ENCODE assay signal across 20 mouse cellular contexts in the genomic region with DNA sequence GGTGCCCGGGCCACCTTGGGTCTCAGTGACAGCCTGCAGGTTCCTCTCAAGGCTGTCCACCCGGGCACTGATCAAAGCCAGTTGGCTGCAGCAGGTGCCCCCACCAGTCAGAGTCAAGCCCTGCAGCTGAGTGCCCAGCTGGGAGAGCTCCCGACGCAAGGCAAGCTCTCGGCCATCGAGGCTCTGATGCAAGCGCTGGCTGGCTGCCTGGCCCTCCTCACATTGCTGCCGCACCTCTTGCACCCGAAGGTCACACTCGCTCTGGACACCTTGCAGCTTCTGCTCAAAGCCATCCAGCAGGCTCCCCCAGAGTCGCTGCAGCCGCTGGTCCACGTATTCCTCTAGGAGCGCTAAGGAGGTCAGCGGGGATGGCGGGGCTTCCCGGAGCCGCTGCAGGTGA. TPM values are rescaled to one million over a fixed set of nuclear protein-coding genes. Genes with fewer than 3 reads are reported as not detected.
DNase-seq lines count a peak whose midpoint lies in the region; TF ChIP-seq lines count a peak whose summit lies in the region.
"Had no signal": no experiment of that assay in that cellular context is flagged by ENCODE, and none has a peak within 500 bp of the region (broad histone marks: within the 10 kb centered on the region; RNA-seq: fewer than 3 reads in every experiment).

No protein-coding gene starts in this region.

- TF ChIP-seq POLR2A in lung, adult 2 months (IDR thresholded peaks at IDR 0.05; ENCODE audit: borderline replicate concordance, extremely low read depth, low read depth, low read length): no peak

- peak; percentile 59 for DNase-seq in adrenal gland, postnatal 10 days
- no peak for DNase-seq in adrenal gland, adult 8-10 months
- DNase-seq in gastrocnemius, adult 2 months: peak; percentile 71
- DNase-seq in gastrocnemius, postnatal 4 days (ENCODE audit: low spot score in 2 of 2): no peak
- peak; percentile 24 for DNase-seq in lung, postnatal 10 days
- DNase-seq in lung, adult 2 months: no peak
- DNase-seq in right cerebral cortex, postnatal 4 days: no peak
- DNase-seq: forebrain, postnatal 0 days; kidney, adult 8-10 months; kidney, postnatal 10 days; thymus, adult 18-20 months; thymus, postnatal 36 days had no signal

- intact Hi-C loops in gastrocnemius, adult 2 months (cut with DNase I): no loop called here

- H3K4me3 ChIP-seq in gastrocnemius, adult 2 months: no peak overlapping the region
- no peak overlapping the region for H3K4me3 ChIP-seq in lung, adult 2 months (replicated peaks; ENCODE audit: extremely low read depth, low read depth, low read length)
- H3K4me3 ChIP-seq: embryonic facial prominence, embryonic 12.5 days; heart, embryonic 10.5 days; intestine, embryonic 15.5 days; limb, embryonic 10.5 days; lung, embryonic 15.5 days; stomach, embryonic 15.5 days had no signal

- no peak overlapping the region for H3K27ac ChIP-seq in gastrocnemius, adult 2 months
- H3K27ac ChIP-seq: embryonic facial prominence, embryonic 12.5 days; heart, embryonic 10.5 days; intestine, embryonic 15.5 days; limb, embryonic 10.5 days; lung, embryonic 15.5 days; stomach, embryonic 15.5 days had no signal

- 61% methylated on average over 18 of the region's 18 CpGs for WGBS in lung, adult 2 months

- no peaks in the 10 kb centered on the region for H3K4me1 ChIP-seq in lung, adult 2 months (ENCODE audit: control insufficient read depth, insufficient read depth, low read length)

- no peak for TF ChIP-seq CTCF in gastrocnemius, adult 2 months (IDR thresholded peaks at IDR 0.05)
- TF ChIP-seq CTCF in lung, adult 2 months (IDR thresholded peaks at IDR 0.05; ENCODE audit: insufficient read depth, low read length): no peak

RNA-seq across cellular contexts. Expression of gene Emilin3, which starts 3.5 kb away (rescaled TPM):
- total RNA-seq in adrenal gland, postnatal 10 days (2021): under 1 TPM; 0.63 to 0.70 TPM
- not detected for total RNA-seq in adrenal gland, adult 8-10 months (2022)
- under 1 TPM; 0.20 to 0.23 TPM for total RNA-seq in gastrocnemius, adult 2 months (2021)
- 10 to 100 TPM; 15.4 to 17.5 TPM for total RNA-seq in gastrocnemius, postnatal 4 days (2021)
- polyA plus RNA-seq in lung, adult 2 months (2012; rRNA removed): 0.03 and 0.08 TPM in 2 replicates
- total RNA-seq: hematopoietic stem cell, adult 5-6 weeks; megakaryocyte progenitor cell, adult 5-6 weeks had no signal

RNA-seq across cellular contexts. Expression of gene Lpin3, which starts 28.1 kb away (rescaled TPM):
- total RNA-seq in adrenal gland, postnatal 10 days (2021): 10 to 100 TPM; 21.0 to 26.4 TPM
- 10 to 100 TPM; 39.0 to 84.3 (median 50.2) TPM for total RNA-seq in adrenal gland, adult 8-10 months (2022)
- total RNA-seq in gastrocnemius, adult 2 months (2021): 1 to 10 TPM; 3.2 to 5.0 TPM
- 1 to 10 TPM; 5.5 to 7.5 TPM for total RNA-seq in gastrocnemius, postnatal 4 days (2021)
- polyA plus RNA-seq in lung, adult 2 months (2012; rRNA removed): 8.2 and 15.2 TPM in 2 replicates
- total RNA-seq: hematopoietic stem cell, adult 5-6 weeks; megakaryocyte progenitor cell, adult 5-6 weeks had no signal

RNA-seq across cellular contexts. Expression of gene Zhx3, which starts 35.8 kb away (rescaled TPM):
- 10 to 100 TPM; 62.9 to 85.1 TPM for total RNA-seq in adrenal gland, postnatal 10 days (2021)
- total RNA-seq in adrenal gland, adult 8-10 months (2022): 10 to 100 TPM; 66.1 to 97.0 (median 75.6) TPM
- total RNA-seq in gastrocnemius, adult 2 months (2021): 10 to 100 TPM; 24.2 to 29.0 TPM
- 10 to 100 TPM; 38.3 to 55.9 TPM for total RNA-seq in gastrocnemius, postnatal 4 days (2021)
- 11.6 and 14.6 TPM in 2 replicates for polyA plus RNA-seq in lung, adult 2 months (2012; rRNA removed)

Comparison
In these comparisons a context has a peak if more than half of its experiments do, and no peak if none do; other contexts are left out.
1. DNase-seq: peak in adrenal gland, postnatal 10 days (single experiment), gastrocnemius, adult 2 months (single experiment) and lung, postnatal 10 days (single experiment); none in adrenal gland, adult 8-10 months (single experiment), gastrocnemius, postnatal 4 days (0 of 2), lung, adult 2 months (single experiment) and right cerebral cortex, postnatal 4 days (single experiment).
2. RNA of gene Emilin3, which starts 3.5 kb away (total RNA-seq): 15.4 to 17.5 TPM in gastrocnemius, postnatal 4 days; 0.63 to 0.70 TPM in adrenal gland, postnatal 10 days, 0.20 to 0.23 TPM in gastrocnemius, adult 2 months and not detected in adrenal gland, adult 8-10 months; every median in the first group is over 4 times any median in the second.